Mouse (Mus musculus) myocyte (in vitro differentiated cells): ENCODE data around the gene Arhgef19.

Experiments used
- CEBPB ChIP-seq: IDR thresholded peaks from 2 replicates; pipeline ENCODE4 v1.6.1; 2011; ENCODE audit warnings: mild to moderate bottlenecking, moderate library complexity; ENCODE audit not compliant: poor library complexity, insufficient read depth, severe bottlenecking
- POLR2A ChIP-seq: IDR thresholded peaks from one replicate; pipeline ENCODE4 v1.6.1; 2011; ENCODE audit warnings: low read depth, mild to moderate bottlenecking, control low read depth, moderate library complexity; ENCODE audit not compliant: insufficient read length
- USF1 ChIP-seq: IDR thresholded peaks from one replicate; pipeline ENCODE4 v1.6.1; 2011; ENCODE audit warnings: low read depth, mild to moderate bottlenecking, control low read depth, moderate library complexity

GRCm38 (mm10) chr4:141297934-141298333 lies 58.6 kb downstream of the Arhgef19 start:
- no peak for TF ChIP-seq CEBPB
- TF ChIP-seq POLR2A, result no peak
- TF ChIP-seq USF1, result no peak
